Mouse (Mus musculus) NIH3T3 (cell line): ENCODE measurements around the gene Snai1.

Source experiments
- DNase-seq: peaks from one replicate; pipeline ENCODE4 v3.0.0-alpha.2; 2012; ENCODE audit warnings: low read depth

Snai1 gene

DNA sequence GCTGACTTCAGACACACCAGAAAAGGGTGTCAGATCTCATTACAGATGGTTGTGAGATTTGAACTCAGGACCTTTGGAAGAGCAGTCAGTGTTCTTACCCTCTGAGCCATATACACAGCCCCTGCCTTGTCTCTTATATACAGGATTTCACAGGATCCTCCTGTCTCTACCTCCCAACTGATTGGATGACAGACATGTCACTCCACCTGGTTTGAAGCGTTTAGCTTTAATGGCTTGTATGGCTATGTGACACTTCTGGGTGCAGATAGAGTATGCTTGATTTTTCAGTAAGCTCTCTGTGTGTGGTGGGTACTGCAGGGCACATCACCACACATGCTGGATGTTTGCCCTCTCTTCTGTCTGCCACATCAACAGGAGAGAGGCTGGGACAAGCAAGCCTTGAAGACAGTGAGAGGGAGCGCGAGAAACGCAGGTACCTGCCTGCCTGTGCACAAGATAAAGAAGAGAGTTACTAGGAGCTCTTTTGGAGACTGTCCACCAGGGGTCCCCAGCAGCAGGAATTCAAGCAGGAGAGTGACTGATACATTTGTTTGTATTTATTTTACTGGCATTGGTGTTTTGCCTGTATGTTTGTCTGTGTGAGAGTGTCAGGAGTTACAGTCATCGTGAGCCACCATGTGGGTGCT, 18.3 kb upstream of the Snai1 start:
- DNase-seq: peak; percentile 37

DNA sequence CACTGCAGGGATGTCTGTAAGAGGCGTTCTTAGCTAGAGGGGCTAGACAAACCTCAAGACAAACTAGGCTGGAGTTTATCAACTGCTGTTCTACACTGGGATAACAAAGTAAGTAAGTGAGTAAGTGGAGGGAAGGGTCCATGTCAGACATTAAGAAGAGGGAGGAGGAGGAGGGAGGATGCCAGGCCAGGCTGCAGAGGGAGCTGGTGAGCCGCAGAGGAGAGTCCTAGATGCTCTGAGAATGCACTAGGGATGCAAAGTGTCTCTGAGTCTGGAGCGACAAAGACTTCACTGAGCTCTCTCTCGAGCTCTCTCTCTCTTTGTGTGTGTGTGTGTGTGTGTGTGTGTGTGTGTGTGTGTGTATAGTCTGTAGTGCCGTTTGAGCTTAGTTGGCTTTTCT, 9.7 kb upstream of the Snai1 start:
- DNase-seq: no peak

DNA sequence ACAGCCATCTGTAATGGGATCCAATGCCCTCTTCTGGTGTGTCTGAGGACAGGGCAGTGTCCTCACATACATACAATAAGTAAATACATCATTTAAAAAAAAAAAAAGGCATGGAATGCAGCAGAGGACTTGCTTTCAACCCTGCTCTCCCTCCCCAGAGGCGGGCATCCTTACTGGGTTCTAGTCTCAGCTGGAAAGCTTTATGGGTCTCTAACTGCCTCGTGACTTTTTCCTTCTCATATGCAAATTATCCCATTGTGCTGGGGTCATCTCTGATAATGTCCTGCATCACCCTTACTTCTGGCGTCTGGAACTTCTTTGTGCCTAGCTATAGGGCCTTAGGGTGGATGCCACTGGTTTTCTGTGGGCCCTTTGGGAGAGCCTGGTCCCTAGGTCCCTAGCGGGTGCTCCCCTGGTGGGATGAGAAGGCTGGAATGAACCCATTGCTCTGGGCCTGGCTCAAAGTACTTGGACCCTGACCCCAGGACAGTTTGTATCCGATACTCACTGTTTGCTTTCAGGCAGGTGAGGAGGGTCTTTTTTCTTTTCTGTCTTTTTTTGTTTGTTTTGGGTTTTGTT, 8.0 kb upstream of the Snai1 start:
- no peak for DNase-seq

- no peak for DNase-seq
These were observed 7.5 kb upstream of the Snai1 start for GRCm38 (mm10) chr2:167530536-167530935.

DNA sequence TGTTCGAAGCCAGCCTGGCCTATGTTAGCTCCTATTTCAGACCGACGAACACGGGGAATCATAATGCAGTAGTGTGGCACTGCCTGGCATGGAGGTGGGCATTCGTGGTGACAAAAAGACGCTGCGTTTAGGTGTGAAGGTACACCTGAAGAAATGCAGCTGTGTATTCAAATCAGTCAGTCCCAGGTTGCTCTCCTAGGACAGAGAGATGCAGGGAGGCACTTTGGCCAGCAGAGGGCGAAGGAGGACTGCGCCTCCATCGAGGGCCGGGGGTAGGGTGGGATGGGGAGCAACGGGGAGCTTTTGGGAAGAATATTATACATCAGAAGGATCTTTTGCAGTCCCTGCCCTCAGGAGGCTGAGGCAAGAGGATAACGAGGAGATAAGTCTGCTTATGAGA, 5.9 kb upstream of the Snai1 start:
- DNase-seq: peak; percentile 75

GRCm38 (mm10) chr2:167533880-167534279, 4.1 kb upstream of the Snai1 start:
- no peak for DNase-seq

- DNase-seq: no peak
These were observed 1.6 kb upstream of the Snai1 start for GRCm38 (mm10) chr2:167536320-167536945.

DNA sequence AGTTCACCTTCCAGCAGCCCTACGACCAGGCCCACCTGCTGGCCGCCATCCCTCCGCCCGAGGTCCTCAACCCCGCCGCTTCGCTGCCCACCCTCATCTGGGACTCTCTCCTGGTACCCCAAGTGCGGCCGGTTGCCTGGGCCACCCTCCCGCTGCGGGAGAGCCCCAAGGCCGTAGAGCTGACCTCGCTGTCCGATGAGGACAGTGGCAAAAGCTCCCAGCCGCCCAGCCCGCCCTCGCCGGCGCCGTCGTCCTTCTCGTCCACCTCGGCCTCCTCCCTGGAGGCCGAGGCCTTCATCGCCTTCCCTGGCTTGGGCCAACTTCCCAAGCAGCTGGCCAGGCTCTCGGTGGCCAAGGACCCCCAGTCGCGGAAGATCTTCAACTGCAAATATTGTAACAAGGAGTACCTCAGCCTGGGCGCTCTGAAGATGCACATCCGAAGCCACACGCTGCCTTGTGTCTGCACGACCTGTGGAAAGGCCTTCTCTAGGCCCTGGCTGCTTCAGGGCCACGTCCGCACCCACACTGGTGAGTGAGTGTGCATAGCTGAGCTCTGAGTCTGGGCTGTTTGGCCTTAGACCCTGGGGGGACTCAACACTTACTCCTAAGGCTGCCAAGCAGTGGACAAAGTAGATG, 794 bp downstream of the Snai1 start:
- DNase-seq: peak; percentile 60

GRCm38 (mm10) chr2:167539536-167540476, 1.8 kb downstream of the Snai1 start:
- DNase-seq: peak; percentile 41

- DNase-seq: peak; percentile 63
These were observed 2.6 kb downstream of the Snai1 start for GRCm38 (mm10) chr2:167540477-167541110.

GRCm38 (mm10) chr2:167541324-167541723, 3.3 kb downstream of the Snai1 start:
- peak; percentile 57 for DNase-seq

- DNase-seq: peak; percentile 44
These were observed 3.8 kb downstream of the Snai1 start for GRCm38 (mm10) chr2:167541761-167542160.

DNA sequence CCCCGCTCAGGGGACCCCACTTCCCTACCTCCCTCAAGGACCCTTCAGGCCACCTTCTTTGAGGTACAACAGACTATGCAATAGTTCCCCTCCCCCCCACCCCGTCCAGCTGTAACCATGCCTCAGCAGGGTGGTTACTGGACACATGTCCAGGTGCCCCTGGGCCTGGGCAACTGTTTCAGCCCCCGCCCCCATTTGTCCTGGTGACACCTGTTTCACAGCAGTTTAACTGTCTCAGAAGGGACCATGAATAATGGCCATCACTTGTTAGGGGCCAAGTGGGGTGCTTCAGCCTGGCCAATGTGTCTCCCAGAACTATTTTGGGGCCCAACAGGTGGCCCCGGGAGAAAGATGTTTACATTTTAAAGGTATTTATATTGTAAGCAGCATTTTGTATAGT, 4.4 kb downstream of the Snai1 start:
- DNase-seq: no peak

GRCm38 (mm10) chr2:167543121-167544003, 5.4 kb downstream of the Snai1 start:
- peak; percentile 90 for DNase-seq

- peak; percentile 74 for DNase-seq
These were observed 6.0 kb downstream of the Snai1 start for GRCm38 (mm10) chr2:167544004-167544356.

DNA sequence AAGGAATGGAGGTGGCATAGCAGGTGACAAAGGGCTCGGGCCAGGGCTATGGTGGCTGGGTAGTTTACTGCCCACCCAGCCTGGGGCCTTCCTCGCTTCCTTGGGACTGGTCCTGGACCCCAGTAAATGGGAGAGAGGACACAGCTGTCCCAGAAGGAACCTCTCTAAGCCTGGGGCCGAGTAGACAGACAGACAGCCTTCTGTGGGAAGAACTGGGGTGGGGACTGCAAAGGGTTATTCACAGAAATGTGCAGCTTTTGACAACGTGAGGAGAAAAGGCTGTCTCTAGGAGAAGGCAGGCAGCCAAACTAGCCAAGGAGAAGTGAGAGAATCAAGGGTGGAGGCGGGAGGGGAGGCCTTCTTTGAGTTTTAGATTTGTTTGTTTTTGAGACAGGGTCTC, 6.5 kb downstream of the Snai1 start:
- peak; percentile 46 for DNase-seq

DNA sequence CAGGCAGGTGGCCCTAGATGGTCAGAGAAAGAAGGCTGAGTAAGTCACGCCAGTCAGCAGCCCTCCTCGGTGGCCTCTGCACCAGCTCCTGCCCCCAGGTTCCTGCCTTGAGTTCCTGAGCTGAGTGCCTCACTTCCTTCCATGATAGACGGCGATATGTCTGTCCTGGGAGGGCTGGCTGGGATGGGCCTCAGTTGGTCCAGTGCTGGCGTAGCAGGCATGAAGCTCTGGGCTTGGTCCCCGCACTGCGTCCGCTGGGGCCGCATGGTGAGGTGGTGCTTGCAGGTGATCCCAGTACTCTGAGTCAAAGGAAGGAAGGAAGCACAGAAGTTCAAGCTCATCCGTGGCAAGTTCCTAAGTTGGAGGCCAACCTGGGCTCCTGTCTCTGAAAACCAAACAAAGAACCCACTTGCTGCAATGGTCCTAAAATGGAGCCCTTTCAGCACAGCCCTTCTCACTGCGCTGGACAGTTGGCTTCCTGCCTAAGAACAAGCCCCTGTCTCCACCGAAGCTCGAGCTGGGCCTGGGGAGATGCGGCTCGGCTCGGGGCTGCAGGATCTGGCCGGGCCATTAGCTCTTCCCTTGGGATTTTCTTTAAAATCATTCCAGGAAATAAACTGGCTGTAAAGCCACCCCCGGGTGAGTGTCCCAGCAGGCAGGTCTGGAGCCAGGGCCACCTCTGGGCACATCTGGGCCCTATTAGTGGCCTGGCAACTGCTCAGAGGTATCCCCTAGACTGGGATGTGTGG, 8.6 kb downstream of the Snai1 start:
- DNase-seq: peak; percentile 28

- DNase-seq: no peak
These were observed 9.4 kb downstream of the Snai1 start for GRCm38 (mm10) chr2:167547444-167547843.

- no peak for DNase-seq
These were observed 11.0 kb downstream of the Snai1 start for GRCm38 (mm10) chr2:167548961-167549360.

GRCm38 (mm10) chr2:167550341-167550854, 12.4 kb downstream of the Snai1 start:
- peak; percentile 71 for DNase-seq
